Mouse (Mus musculus): ENCODE results near the gene Rrp9.

DNA sequence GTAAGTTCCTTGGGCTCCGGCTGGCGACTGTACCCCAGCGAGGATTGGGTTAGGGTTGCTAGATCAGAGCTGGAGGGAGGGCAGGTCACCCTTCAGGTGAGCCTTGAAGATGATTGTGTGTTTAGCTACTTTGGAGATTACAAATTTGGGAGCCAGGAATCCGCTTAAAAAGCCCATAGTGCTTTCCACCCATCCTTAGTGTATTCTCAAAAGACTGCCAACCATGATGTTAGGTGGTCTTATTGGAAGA lies 45.8 kb upstream of the Rrp9 start:
- TF ChIP-seq CTCF (IDR thresholded peaks at IDR 0.05; ENCODE audit: low read depth), result no peak
- no peak for TF ChIP-seq EP300 (optimal IDR thresholded peaks at IDR 0.05)

Measured in stomach, postnatal 0 days (tissue).